Mouse (Mus musculus): ENCODE results near the gene Arhgap9. TPM values are rescaled to one million over a fixed set of nuclear protein-coding genes. Genes with fewer than 3 reads are reported as not detected.

Arhgap9 gene
- total and polyA plus RNA-seq, 3 experiments = 32.4 to 44.7 (median 33.7) TPM

DNA sequence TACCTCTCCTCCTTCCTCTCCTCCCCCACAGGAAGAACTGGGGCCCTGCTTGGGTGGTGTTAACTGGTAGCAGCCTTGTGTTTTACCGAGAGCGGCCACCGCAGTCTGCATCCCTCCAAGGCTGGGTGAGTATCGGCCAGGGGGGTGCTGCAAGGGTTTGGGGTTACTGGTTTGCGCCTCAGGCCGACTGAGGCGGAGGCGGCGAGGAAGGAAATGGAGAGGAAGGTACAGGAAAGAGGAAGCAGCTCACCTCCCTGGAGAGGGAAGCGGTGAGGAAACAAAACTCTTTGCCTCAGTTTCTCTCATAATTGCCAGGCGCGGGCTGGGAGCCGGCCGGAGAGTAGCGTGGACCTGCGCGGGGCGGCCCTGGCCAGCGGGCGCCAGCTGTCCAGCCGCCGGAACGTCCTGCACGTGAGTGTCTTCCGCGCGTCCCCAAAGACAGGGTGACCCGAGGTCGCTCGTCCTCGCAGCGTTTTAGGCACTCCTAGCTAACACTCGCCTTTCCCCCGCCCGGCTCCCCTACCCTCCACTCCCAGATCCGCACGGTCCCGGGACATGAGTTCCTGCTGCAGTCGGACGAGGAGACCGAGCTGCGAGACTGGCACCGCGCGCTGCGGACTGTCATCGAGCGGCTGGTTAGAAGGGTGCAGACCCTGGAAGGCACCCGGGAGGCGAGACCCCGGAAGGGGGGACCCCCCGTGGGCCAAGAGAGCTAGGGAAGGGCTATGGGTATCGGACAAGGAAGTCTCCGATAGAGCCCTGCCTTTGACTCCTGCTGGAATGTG, 4.4 kb downstream of the Arhgap9 start:
- dilution Hi-C loops (cut with MboI; ENCODE audit: extremely low pct_ligation_motif_present, extremely low pct_unique_long_range_greater_than_20kb, low sequenced_read_pairs) (no loop called here), in situ Hi-C loops (cut with MboI; ENCODE audit: low pct_ligation_motif_present, low pct_unique_long_range_greater_than_20kb, low sequenced_read_pairs) (no loop called here)
- H3K79me2 ChIP-seq (replicated peaks; ENCODE audit: control insufficient read depth, extremely low read depth, insufficient read depth, poor library complexity, severe bottlenecking) = no peaks in the 10 kb centered on the region
- H3K4me3 ChIP-seq (replicated peaks in 1 of 3; ENCODE audit: low read depth in 2 of 3, low read length in 2 of 3, poor library complexity in 1 of 3) = no peak overlapping the region
- H3K9ac ChIP-seq (ENCODE audit: insufficient read depth, low read depth) = no peak overlapping the region
- H3K27me3 ChIP-seq (replicated peaks) = no peaks in the 10 kb centered on the region
- no peak overlapping the region for H3K4me2 ChIP-seq (ENCODE audit: insufficient read depth, low read depth, poor library complexity, severe bottlenecking)
- H3K36me3 ChIP-seq (replicated peaks in 1 of 2; ENCODE audit: control insufficient read depth in 1 of 2, insufficient read depth in 1 of 2, low read length in 1 of 2) = peaks cover 36 to 59% of the 10 kb centered on the region in 2 experiments
- TF ChIP-seq CTCF (conservative IDR thresholded peaks at IDR 0.05 in 1 of 2, IDR thresholded peaks at IDR 0.05 in 1 of 2; ENCODE audit: low read depth in 2 of 2, low read length in 2 of 2) (no peak), USF1 (IDR thresholded peaks at IDR 0.05; ENCODE audit: low read depth, low read length) (no peak), MXI1 (IDR thresholded peaks at IDR 0.05; ENCODE audit: low read depth, low read length) (no peak), TCF12 (IDR thresholded peaks at IDR 0.05; ENCODE audit: low read depth, low read length) (no peak), MYC (IDR thresholded peaks at IDR 0.05; ENCODE audit: low read depth, low read length) (no peak), HCFC1 (IDR thresholded peaks at IDR 0.05; ENCODE audit: low read depth, low read length) (no peak), MAZ (IDR thresholded peaks at IDR 0.05; ENCODE audit: low read depth, low read length) (no peak), SMC3 (IDR thresholded peaks at IDR 0.05; ENCODE audit: low read depth, low read length) (no peak), TBP (conservative IDR thresholded peaks at IDR 0.05; ENCODE audit: low read depth, low read length) (no peak), PAX5 (IDR thresholded peaks at IDR 0.05; ENCODE audit: low read length) (no peak), ETS1 (conservative IDR thresholded peaks at IDR 0.05; ENCODE audit: low read depth, low read length) (no peak), RAD21 (IDR thresholded peaks at IDR 0.05; ENCODE audit: low read depth, low read length) (no peak)
- no peaks in the 10 kb centered on the region for H3K9me3 ChIP-seq (replicated peaks; ENCODE audit: low read length)
- no peak for DNase-seq (ENCODE audit: extremely low read depth)
- peaks cover 5 to 39% of the 10 kb centered on the region in 2 experiments for H3K4me1 ChIP-seq (ENCODE audit: control insufficient read depth in 1 of 2, insufficient read depth in 2 of 2)
- no peak overlapping the region for H3K27ac ChIP-seq (ENCODE audit: insufficient read depth, low read depth)

DNA sequence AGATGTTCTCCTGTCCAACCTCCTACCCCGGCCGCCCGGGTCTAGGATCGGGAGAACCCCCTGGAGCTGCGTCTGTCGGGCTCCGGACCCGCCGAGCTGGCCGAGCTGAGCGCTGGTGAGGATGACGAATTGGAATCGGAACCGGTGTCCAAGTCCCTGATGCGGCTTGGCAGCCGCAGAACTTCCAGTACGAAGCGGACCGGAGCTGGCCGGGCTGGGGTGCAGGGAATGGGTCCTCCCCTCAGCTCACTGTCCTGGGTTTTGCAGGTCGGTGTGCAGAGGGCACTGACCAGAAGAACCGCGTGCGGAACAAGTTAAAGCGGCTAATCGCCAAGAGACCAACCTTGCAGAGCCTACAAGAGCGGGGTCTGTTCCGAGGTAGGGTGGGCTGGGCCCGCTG, 5.1 kb downstream of the Arhgap9 start:
- peaks cover 36 to 65% of the 10 kb centered on the region in 2 experiments for H3K36me3 ChIP-seq (replicated peaks in 1 of 2; ENCODE audit: control insufficient read depth in 1 of 2, insufficient read depth in 1 of 2, low read length in 1 of 2)
- no peaks in the 10 kb centered on the region for H3K9me3 ChIP-seq (replicated peaks; ENCODE audit: low read length)
- no peak overlapping the region for H3K4me3 ChIP-seq (replicated peaks in 1 of 3; ENCODE audit: low read depth in 2 of 3, low read length in 2 of 3, poor library complexity in 1 of 3)

More for the DNA sequence above, 5.1 kb downstream of the Arhgap9 start:
- Histone ChIP-seq H3K79me2 (replicated peaks; ENCODE audit: control insufficient read depth, extremely low read depth, insufficient read depth, poor library complexity, severe bottlenecking) (no peaks in the 10 kb centered on the region), H3K4me1 (ENCODE audit: control insufficient read depth in 1 of 2, insufficient read depth in 2 of 2) (peaks cover 5 to 34% of the 10 kb centered on the region in 2 experiments), H3K9ac (ENCODE audit: insufficient read depth, low read depth) (no peak overlapping the region), H3K27me3 (replicated peaks) (no peaks in the 10 kb centered on the region), H3K27ac (ENCODE audit: insufficient read depth, low read depth) (no peak overlapping the region), H3K4me2 (ENCODE audit: insufficient read depth, low read depth, poor library complexity, severe bottlenecking) (no peak overlapping the region)
- dilution Hi-C loops (cut with MboI; ENCODE audit: extremely low pct_ligation_motif_present, extremely low pct_unique_long_range_greater_than_20kb, low sequenced_read_pairs) (no loop called here), in situ Hi-C loops (cut with MboI; ENCODE audit: low pct_ligation_motif_present, low pct_unique_long_range_greater_than_20kb, low sequenced_read_pairs) (no loop called here)
- TF ChIP-seq MAFK (IDR thresholded peaks at IDR 0.05; ENCODE audit: insufficient replicate concordance, low read length) (no peak), JUN (IDR thresholded peaks at IDR 0.05; ENCODE audit: insufficient read depth, low read depth, low read length) (no peak), IRF4 (IDR thresholded peaks at IDR 0.05; ENCODE audit: low read depth, low read length) (no peak), ELF1 (IDR thresholded peaks at IDR 0.05; ENCODE audit: low read depth, low read length) (no peak), RCOR1 (conservative IDR thresholded peaks at IDR 0.05; ENCODE audit: low read depth, low read length) (no peak), POLR2AphosphoS2 (IDR thresholded peaks at IDR 0.05; ENCODE audit: low read depth, low read length) (no peak), TBP (conservative IDR thresholded peaks at IDR 0.05; ENCODE audit: low read depth, low read length) (no peak), MEF2A (IDR thresholded peaks at IDR 0.05; ENCODE audit: borderline replicate concordance, low read depth, low read length) (no peak), UBTF (IDR thresholded peaks at IDR 0.05; ENCODE audit: low read depth, low read length) (no peak), ZC3H11A (IDR thresholded peaks at IDR 0.05; ENCODE audit: low read depth, low read length) (no peak), USF2 (conservative IDR thresholded peaks at IDR 0.05; ENCODE audit: low read depth, low read length) (no peak), MAZ (IDR thresholded peaks at IDR 0.05; ENCODE audit: low read depth, low read length) (no peak), MAX (IDR thresholded peaks at IDR 0.05; ENCODE audit: low read length) (no peak)
- DNase-seq (ENCODE audit: extremely low read depth) = no peak

Measured in CH12.LX (cell line).